ENCODE assay signal across 30 mouse cellular contexts in genomic region chr17:28533327-28533726, GRCm38 (mm10). TPM values are rescaled to one million over a fixed set of nuclear protein-coding genes. Genes with fewer than 3 reads are reported as not detected.
A peak's percentile ranks its signal among the peaks of the same experiment; 100 is the strongest.
DNase-seq lines count a peak whose midpoint lies in the region; ATAC-seq and TF ChIP-seq lines count a peak whose summit lies in the region.
"Had no signal": no experiment of that assay in that cellular context is flagged by ENCODE, and none has a peak within 500 bp of the region (broad histone marks: within the 10 kb centered on the region; RNA-seq: fewer than 3 reads in every experiment).

No protein-coding gene starts in this region.

- no peaks in the 10 kb centered on the region for H3K36me3 ChIP-seq in megakaryocyte, embryonic 14.5 days (replicated peaks; ENCODE audit: low read length)
- H3K36me3 ChIP-seq in E14TG2a.4 (ENCODE audit: insufficient read depth, low read length) = no peaks in the 10 kb centered on the region
- H3K36me3 ChIP-seq: embryonic facial prominence, embryonic 10.5 days; embryonic facial prominence, embryonic 12.5 days; forebrain, embryonic 15.5 days; G1E had no signal

- peak overlapping the region; percentile 14 for H3K4me3 ChIP-seq in megakaryocyte, embryonic 14.5 days (replicated peaks)
- peak overlapping the region; percentile 23; the same call in 1 of the 2 replicates for H3K4me3 ChIP-seq in E14TG2a.4 (replicated peaks; ENCODE audit: low read length)
- H3K4me3 ChIP-seq: embryonic facial prominence, embryonic 10.5 days; embryonic facial prominence, embryonic 12.5 days; forebrain, embryonic 13.5 days; forebrain, embryonic 15.5 days had no signal

- peaks cover 15% of the 10 kb centered on the region for H3K9me3 ChIP-seq in megakaryocyte, embryonic 14.5 days
- no peaks in the 10 kb centered on the region for H3K9me3 ChIP-seq in E14TG2a.4 (ENCODE audit: low read length)
- H3K9me3 ChIP-seq: embryonic facial prominence, embryonic 12.5 days; forebrain, embryonic 13.5 days; forebrain, embryonic 15.5 days had no signal

- no peak for TF ChIP-seq CTCF in E14TG2a.4 (conservative IDR thresholded peaks at IDR 0.05; ENCODE audit: low read length)

- peaks cover 48% of the 10 kb centered on the region for H3K27me3 ChIP-seq in megakaryocyte, embryonic 14.5 days (replicated peaks)
- peaks cover 24% of the 10 kb centered on the region for H3K27me3 ChIP-seq in E14TG2a.4 (ENCODE audit: insufficient read depth, low read length)
- H3K27me3 ChIP-seq: CH12.LX, Patski had no signal

- peak; percentile 89 for DNase-seq in R1 (ENCODE audit: low read depth, low spot score)
- no peak for DNase-seq in adrenal gland, postnatal 14 days
- no peak for DNase-seq in thymus, postnatal 14 days
- DNase-seq: adrenal gland, adult 8-10 months; adrenal gland, postnatal 25 days; B cell, adult 2 months; cerebellum, adult 11-12 months; cerebellum, adult 2 months; cerebellum, adult 9-10 months; cerebellum, postnatal 10 days; cerebellum, postnatal 25 days; forebrain, postnatal 0 days had no signal

- H3K4me1 ChIP-seq in megakaryocyte, embryonic 14.5 days = peaks cover 10% of the 10 kb centered on the region
- H3K4me1 ChIP-seq in E14TG2a.4 (replicated peaks; ENCODE audit: low read depth, low read length) = peaks cover 50% of the 10 kb centered on the region
- H3K4me1 ChIP-seq: embryonic facial prominence, embryonic 12.5 days; forebrain, embryonic 15.5 days had no signal

- no peak for ATAC-seq in megakaryocyte, adult 5-6 weeks (ENCODE audit: poor library complexity, severe bottlenecking)
- ATAC-seq: activated CD4-positive, CD25-positive, alpha-beta regulatory T cell, adult 4 months; CD4-positive, CD25-positive, alpha-beta regulatory T cell, adult 4 months; forebrain, embryonic 13.5 days; forebrain, embryonic 15.5 days; forebrain, postnatal 0 days; Patski had no signal

RNA-seq across cellular contexts. Expression of gene Armc12, which starts 2.7 kb away (rescaled TPM):
- polyA plus RNA-seq in megakaryocyte, embryonic 14.5 days (2012; ENCODE audit: insufficient read depth, low replicate concordance) = not detected in 2 replicates
- total RNA-seq in megakaryocyte, adult 5-6 weeks (2015) = 0.16 TPM in 1 of 2 replicates, not detected in the other
- not detected in 2 replicates for total RNA-seq in megakaryocyte, adult 5-6 weeks (2017)
- not detected in 2 replicates for total RNA-seq in adrenal gland, postnatal 14 days (2021)
- total RNA-seq: adrenal gland, adult 18-20 months; adrenal gland, adult 8-10 months; adrenal gland, postnatal 25 days; CH12.LX; forebrain, postnatal 0 days; G1E had no signal
- polyA plus RNA-seq: activated CD4-positive, CD25-positive, alpha-beta regulatory T cell, adult 4 months; CD4-positive, CD25-positive, alpha-beta regulatory T cell, adult 4 months; cerebellum, adult 2 months; cortical plate, adult 2 months; embryonic facial prominence, embryonic 10.5 days; embryonic facial prominence, embryonic 12.5 days; embryonic facial prominence, embryonic 14.5 days; forebrain, embryonic 11.5 days; forebrain, embryonic 13.5 days; forebrain, embryonic 15.5 days; forebrain, postnatal 0 days; G1E; Patski had no signal

RNA-seq across cellular contexts. Expression of gene Clpsl2, which starts 15.9 kb away (rescaled TPM):
- polyA plus RNA-seq in megakaryocyte, embryonic 14.5 days (2012; ENCODE audit: insufficient read depth, low replicate concordance) = not detected in 2 replicates
- not detected in 2 replicates for total RNA-seq in megakaryocyte, adult 5-6 weeks (2015)
- not detected in 2 replicates for total RNA-seq in megakaryocyte, adult 5-6 weeks (2017)
- total RNA-seq in adrenal gland, postnatal 14 days (2021) = not detected in 2 replicates
- total RNA-seq: adrenal gland, adult 18-20 months; adrenal gland, adult 8-10 months; adrenal gland, postnatal 25 days; adrenal gland, postnatal 4 days; CH12.LX; forebrain, postnatal 0 days; G1E had no signal
- polyA plus RNA-seq: activated CD4-positive, CD25-positive, alpha-beta regulatory T cell, adult 4 months; CD4-positive, CD25-positive, alpha-beta regulatory T cell, adult 4 months; cerebellum, adult 2 months; cortical plate, adult 2 months; embryonic facial prominence, embryonic 10.5 days; embryonic facial prominence, embryonic 12.5 days; embryonic facial prominence, embryonic 14.5 days; forebrain, embryonic 11.5 days; forebrain, embryonic 13.5 days; forebrain, embryonic 15.5 days; forebrain, postnatal 0 days; G1E; Patski had no signal

RNA-seq across cellular contexts. Expression of gene Fkbp5, which starts 16.0 kb away (rescaled TPM):
- 8.7 and 25.1 TPM in 2 replicates for polyA plus RNA-seq in megakaryocyte, embryonic 14.5 days (2012; ENCODE audit: insufficient read depth, low replicate concordance)
- total RNA-seq in megakaryocyte, adult 5-6 weeks (2015) = 12.8 and 17.9 TPM in 2 replicates
- 25.9 and 26.8 TPM in 2 replicates for total RNA-seq in megakaryocyte, adult 5-6 weeks (2017)
- total RNA-seq in adrenal gland, postnatal 14 days (2021) = 73.0 and 118 TPM in 2 replicates

RNA-seq across cellular contexts. Expression of gene Clps, which starts 27.2 kb away (rescaled TPM):
- polyA plus RNA-seq in megakaryocyte, embryonic 14.5 days (2012; ENCODE audit: insufficient read depth, low replicate concordance) = not detected in 2 replicates
- total RNA-seq in megakaryocyte, adult 5-6 weeks (2015) = not detected in 2 replicates
- not detected in 2 replicates for total RNA-seq in megakaryocyte, adult 5-6 weeks (2017)
- total RNA-seq in adrenal gland, postnatal 14 days (2021) = not detected in 2 replicates
- total RNA-seq: adrenal gland, adult 18-20 months; adrenal gland, adult 8-10 months; adrenal gland, postnatal 25 days; CH12.LX; forebrain, postnatal 0 days; G1E had no signal
- polyA plus RNA-seq: activated CD4-positive, CD25-positive, alpha-beta regulatory T cell, adult 4 months; brain, embryonic 14.5 days; CD4-positive, CD25-positive, alpha-beta regulatory T cell, adult 4 months; cortical plate, adult 2 months; embryonic facial prominence, embryonic 10.5 days; embryonic facial prominence, embryonic 12.5 days; embryonic facial prominence, embryonic 14.5 days; forebrain, embryonic 11.5 days; forebrain, embryonic 15.5 days; forebrain, postnatal 0 days; G1E; Patski had no signal

RNA-seq across cellular contexts. Expression of gene Lhfpl5, which starts 42.1 kb away (rescaled TPM):
- polyA plus RNA-seq in megakaryocyte, embryonic 14.5 days (2012; ENCODE audit: insufficient read depth, low replicate concordance) = not detected in 2 replicates
- total RNA-seq in megakaryocyte, adult 5-6 weeks (2015) = not detected in 2 replicates
- total RNA-seq in megakaryocyte, adult 5-6 weeks (2017) = not detected in 2 replicates
- 1.7 and 3.3 TPM in 2 replicates for total RNA-seq in adrenal gland, postnatal 14 days (2021)
- total RNA-seq: G1E had no signal
- polyA plus RNA-seq: G1E had no signal
